Mouse (Mus musculus): ENCODE measurements at regions not wholly inside any gene's neighbourhood (a gene's known extent, or its start where the extent isn't known, plus 50 kb on each side); places are given as distances from the start of the nearest gene placed in this dataset.

GRCm38 (mm10) chr8:64342397-64342796, 136.3 kb upstream of the Tll1 start:
- DNase-seq: no peak

GRCm38 (mm10) chr8:64337356-64337755, 131.3 kb upstream of the Tll1 start:
- peak; percentile 3 to 27 for DNase-seq

GRCm38 (mm10) chr8:64336546-64336945, 130.5 kb upstream of the Tll1 start:
- no peak for DNase-seq

GRCm38 (mm10) chr8:64335495-64335894, 129.4 kb upstream of the Tll1 start:
- no peak for DNase-seq

- DNase-seq: peak in 1 of 2 experiments; percentile 18
Observed at GRCm38 (mm10) chr8:64323985-64324384, 117.9 kb upstream of the Tll1 start.

GRCm38 (mm10) chr8:64320343-64320742, 114.3 kb upstream of the Tll1 start:
- no peak for DNase-seq

GRCm38 (mm10) chr8:64319220-64319820, 113.2 kb upstream of the Tll1 start:
- peak in 1 of 2 experiments; percentile 12 for DNase-seq

GRCm38 (mm10) chr8:64318524-64319219, 112.6 kb upstream of the Tll1 start:
- DNase-seq: peak; percentile 38 to 62

GRCm38 (mm10) chr8:64317815-64318214, 111.7 kb upstream of the Tll1 start:
- DNase-seq: no peak

GRCm38 (mm10) chr8:64307995-64308394, 101.9 kb upstream of the Tll1 start:
- no peak for DNase-seq

GRCm38 (mm10) chr8:64282806-64283205, 76.7 kb upstream of the Tll1 start:
- no peak for DNase-seq

GRCm38 (mm10) chr8:64281598-64281997, 75.5 kb upstream of the Tll1 start:
- DNase-seq: no peak

GRCm38 (mm10) chr8:64280391-64280790, 74.3 kb upstream of the Tll1 start:
- no peak for DNase-seq

- no peak for DNase-seq
Observed at GRCm38 (mm10) chr8:64276058-64276457, 70.0 kb upstream of the Tll1 start.

GRCm38 (mm10) chr8:64265304-64265945, 59.4 kb upstream of the Tll1 start:
- DNase-seq: peak in 1 of 2 experiments; percentile 7

Small RNAs in the stretch of these regions (microRNA-seq; reads per million reads assigned to microRNA genes)
- 0 reads per million in 2 experiments for gene Mir710

Data from heart, adult 18-20 months (tissue).